Mouse (Mus musculus) neural tube, embryonic 11.5 days (tissue): ENCODE measurements around the gene Gprin3. TPM values are rescaled to one million over a fixed set of nuclear protein-coding genes. Genes with fewer than 3 reads are reported as not detected.
"Not testable (repeated sequence)": the region's sequence is repeated elsewhere in the genome, so short reads cannot be mapped to it uniquely, and the experiment has no call there.

Experiments
- ATAC-seq: fragments of 200-750 bp; cut with Nextera tagmentation; 2 replicates; pipeline ENCODE4 v1.8.0; 2017; ENCODE audit warnings: moderate number of reproducible peaks, mild to moderate bottlenecking, moderate TSS enrichment, moderate library complexity; ENCODE audit not compliant: insufficient read depth, low FRiP score, low TSS enrichment
- DNase-seq: peaks from one replicate; pipeline ENCODE4 v3.0.0-alpha.2; 2015; ENCODE audit warnings: low spot score
- H3K27ac ChIP-seq: fragments of 300-500 bp; sonication (generic); 2 replicates; pipeline ENCODE4 v1.5.1; 2014; ENCODE audit warnings: low read depth, mild to moderate bottlenecking, low read length
- H3K27me3 ChIP-seq: fragments of 300-500 bp; sonication (generic); 2 replicates; pipeline ENCODE4 v1.6.1; 2014; ENCODE audit warnings: mild to moderate bottlenecking, low read length, mixed read lengths; ENCODE audit not compliant: control insufficient read depth, insufficient read depth
- H3K36me3 ChIP-seq: fragments of 300-500 bp; sonication (generic); 2 replicates; pipeline ENCODE4 v1.6.1; 2014; ENCODE audit warnings: mild to moderate bottlenecking, low read length, moderate library complexity, mixed read lengths; ENCODE audit not compliant: control insufficient read depth, insufficient read depth
- H3K4me1 ChIP-seq: fragments of 300-500 bp; sonication (generic); 2 replicates; pipeline ENCODE4 v1.6.1; 2014; ENCODE audit warnings: low read length, mixed read lengths; ENCODE audit not compliant: control insufficient read depth, insufficient read depth
- H3K4me2 ChIP-seq: fragments of 300-500 bp; sonication (generic); 2 replicates; pipeline ENCODE4 v1.6.1; 2014; ENCODE audit warnings: low read depth, mild to moderate bottlenecking, moderate library complexity
- H3K4me3 ChIP-seq: fragments of 300-500 bp; sonication (generic); 2 replicates; pipeline ENCODE4 v1.5.1; 2014; ENCODE audit warnings: low read depth, low read length
- H3K9ac ChIP-seq: fragments of 300-500 bp; sonication (generic); 2 replicates; pipeline ENCODE4 v1.6.1; 2014; ENCODE audit warnings: mild to moderate bottlenecking, low read length
- H3K9me3 ChIP-seq: fragments of 300-500 bp; sonication (generic); 2 replicates; pipeline ENCODE4 v1.6.1; 2016; ENCODE audit warnings: low read length; ENCODE audit not compliant: control insufficient read depth
- WGBS: fragments of 180-500 bp; shearing (Covaris S2); extraction: QIAGEN DNeasy Blood & Tissue Kit; methylation state at CpG from one replicate; pipeline ENCODE4 v1.1.7; 2014; 5-methylcytosine and 5-hydroxymethylcytosine counted together
- polyA plus RNA-seq: library from polyadenylated mRNA; unstranded; fragments of >200 nt; fragmentation: Nextera tagmentation; extraction: Ambion mirVana; gene quantifications from 2 replicates; pipeline ENCODE4 v1.2.1, GENCODE M21; 2014

The Gprin3 gene
- polyA plus RNA-seq, 1 experiment from 2014 or later = 0.25 TPM

- Histone ChIP-seq H3K9ac (no peak overlapping the region), H3K4me1 (no peaks in the 10 kb centered on the region), H3K27ac (no peak overlapping the region), H3K27me3 (no peaks in the 10 kb centered on the region), H3K4me3 (no peak overlapping the region), H3K4me2 (no peak overlapping the region), H3K9me3 (no peaks in the 10 kb centered on the region), H3K36me3 (no peaks in the 10 kb centered on the region)
- 98% methylated on average over 2 of the region's 2 CpGs for WGBS
- no peak for ATAC-seq
- DNase-seq = no peak
Measured at GRCm38 (mm10) chr6:59311241-59311640, 114.9 kb downstream of the Gprin3 start.

DNA sequence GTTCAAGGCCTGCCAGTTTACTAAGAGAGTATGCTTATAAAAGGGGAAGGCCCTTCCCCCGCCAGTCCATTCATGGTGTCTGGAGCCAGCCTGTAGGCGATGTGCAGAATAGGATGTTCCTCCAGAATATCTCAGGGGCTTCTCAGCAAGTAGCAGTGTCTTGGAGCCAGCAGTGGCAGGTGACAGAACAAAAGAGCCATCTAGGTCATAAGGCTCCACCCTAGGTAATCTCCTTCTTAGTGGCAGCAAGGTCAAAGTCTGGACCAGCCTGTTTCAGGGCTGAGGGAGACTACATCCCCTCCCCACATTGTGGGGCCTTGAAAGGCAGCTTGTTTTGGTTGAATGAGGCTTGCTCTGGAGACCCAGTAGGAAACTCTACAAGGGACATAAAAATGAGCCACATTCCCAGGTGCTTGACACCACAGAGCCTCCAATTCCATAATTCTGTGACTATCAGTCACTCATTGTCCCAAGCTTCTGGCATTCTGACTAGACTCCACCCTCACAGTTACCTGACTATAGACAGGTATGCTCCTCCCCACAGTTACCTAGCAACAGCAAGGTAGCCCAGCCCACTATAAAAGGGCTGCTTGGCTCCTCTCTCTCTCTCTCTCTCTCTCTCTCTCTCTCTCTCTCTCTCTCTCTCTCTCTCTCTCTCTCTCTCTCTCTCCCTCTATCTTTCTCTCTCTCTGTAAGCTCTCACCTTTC, 121.7 kb downstream of the Gprin3 start:
- not testable (repeated sequence) for H3K36me3 ChIP-seq, H3K27me3 ChIP-seq, H3K4me1 ChIP-seq, ATAC-seq, H3K9ac ChIP-seq, H3K4me3 ChIP-seq, H3K27ac ChIP-seq, H3K4me2 ChIP-seq, DNase-seq, H3K9me3 ChIP-seq
- WGBS = 91% methylated on average over 2 of the region's 2 CpGs

DNA sequence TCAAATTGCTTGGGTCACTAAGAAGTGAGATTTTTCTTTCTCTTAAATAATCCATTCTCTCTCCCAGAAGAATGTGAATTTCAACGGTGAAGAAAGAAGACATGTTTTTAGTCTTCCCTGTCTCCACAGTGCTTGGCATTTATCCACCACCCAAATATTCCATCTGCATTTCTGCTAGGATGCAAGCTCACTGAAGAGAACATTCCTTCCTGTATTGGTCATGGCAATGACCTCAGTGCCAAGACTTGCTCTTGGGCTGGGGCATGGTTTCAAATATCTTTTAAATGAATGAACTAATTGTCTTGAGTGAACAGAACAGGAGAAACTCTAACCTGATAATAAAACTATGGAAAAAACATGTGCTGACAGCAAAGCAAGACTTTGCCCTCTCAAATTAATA, 123.1 kb downstream of the Gprin3 start:
- DNase-seq (no peak), ATAC-seq (no peak)
- H3K36me3 ChIP-seq = no peaks in the 10 kb centered on the region
- H3K4me2 ChIP-seq = no peak overlapping the region
- no peak overlapping the region for H3K27ac ChIP-seq
- H3K4me1 ChIP-seq = no peaks in the 10 kb centered on the region
- H3K4me3 ChIP-seq = no peak overlapping the region
- no peak overlapping the region for H3K9ac ChIP-seq
- 96% methylated on average over 1 of the region's 1 CpGs for WGBS
- no peaks in the 10 kb centered on the region for H3K27me3 ChIP-seq
- H3K9me3 ChIP-seq = no peaks in the 10 kb centered on the region

Other genes with a start within 250 kb of the Gprin3 start
- 9.9 and 11.1 TPM in 2 replicates for gene Tigd2, start 217.4 kb downstream of the Gprin3 start, polyA plus RNA-seq